Mouse (Mus musculus): ENCODE data around the gene Rabgap1l. TPM values are rescaled to one million over a fixed set of nuclear protein-coding genes. Genes with fewer than 3 reads are reported as not detected.

Rabgap1l gene
- polyA plus RNA-seq, 1 experiment from 2014 or later, result 23.2 TPM

GRCm38 (mm10) chr1:160717742-160718141 is 75.3 kb downstream of the Rabgap1l start:
- Histone ChIP-seq H3K4me2 (replicated peaks; ENCODE audit: low read depth) (no peak overlapping the region), H3K27ac (ENCODE audit: low read depth, low read length) (no peak overlapping the region), H3K36me3 (ENCODE audit: control insufficient read depth, insufficient read depth) (no peaks in the 10 kb centered on the region; the same call in 1 of the 2 replicates), H3K9ac (ENCODE audit: low read depth, low read length) (no peak overlapping the region), H3K27me3 (replicated peaks; ENCODE audit: control insufficient read depth, insufficient read depth, low read length) (no peaks in the 10 kb centered on the region), H3K9me3 (ENCODE audit: control insufficient read depth) (no peaks in the 10 kb centered on the region), H3K4me3 (ENCODE audit: low read depth, low read length) (no peak overlapping the region), H3K4me1 (replicated peaks; ENCODE audit: control insufficient read depth, insufficient read depth, low read length) (no peaks in the 10 kb centered on the region)
- peak; percentile 71 for TF ChIP-seq CTCF (IDR thresholded peaks at IDR 0.05; ENCODE audit: low read depth)
- no peak for ATAC-seq
- 13% methylated on average over 3 of the region's 3 CpGs for WGBS

DNA sequence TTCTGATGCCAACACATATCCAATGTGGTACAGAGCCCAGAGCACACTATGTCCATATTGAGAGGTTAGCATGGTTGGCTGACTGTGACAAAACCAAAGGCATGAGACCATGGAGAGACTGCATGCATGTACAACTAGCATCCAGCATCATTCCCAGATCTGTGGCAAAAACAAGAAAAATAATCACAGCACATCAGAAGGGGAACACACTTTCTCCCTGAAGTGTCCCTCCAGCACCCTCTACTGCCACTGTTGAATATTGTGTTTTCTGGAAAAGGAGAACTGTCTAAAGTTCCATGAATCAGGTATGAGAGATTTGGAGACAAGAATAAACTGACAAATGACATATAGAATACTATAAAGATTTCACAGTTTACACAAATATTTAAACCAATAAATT is 78.3 kb downstream of the Rabgap1l start:
- H3K9me3 ChIP-seq (ENCODE audit: control insufficient read depth), result no peaks in the 10 kb centered on the region
- no peak overlapping the region for H3K27ac ChIP-seq (ENCODE audit: low read depth, low read length)
- no peak for ATAC-seq
- H3K27me3 ChIP-seq (replicated peaks; ENCODE audit: control insufficient read depth, insufficient read depth, low read length), result no peaks in the 10 kb centered on the region
- H3K4me3 ChIP-seq (ENCODE audit: low read depth, low read length), result no peak overlapping the region
- H3K36me3 ChIP-seq (ENCODE audit: control insufficient read depth, insufficient read depth), result no peaks in the 10 kb centered on the region
- no peak overlapping the region for H3K4me2 ChIP-seq (replicated peaks; ENCODE audit: low read depth)
- no peaks in the 10 kb centered on the region for H3K4me1 ChIP-seq (replicated peaks; ENCODE audit: control insufficient read depth, insufficient read depth, low read length)
- TF ChIP-seq CTCF (IDR thresholded peaks at IDR 0.05; ENCODE audit: low read depth), result peak; percentile 74
- no peak overlapping the region for H3K9ac ChIP-seq (ENCODE audit: low read depth, low read length)

- no peaks in the 10 kb centered on the region for H3K27me3 ChIP-seq (replicated peaks; ENCODE audit: control insufficient read depth, insufficient read depth, low read length)
- H3K4me2 ChIP-seq (replicated peaks; ENCODE audit: low read depth), result no peak overlapping the region
- ATAC-seq, result no peak
- H3K9me3 ChIP-seq (ENCODE audit: control insufficient read depth), result no peaks in the 10 kb centered on the region
- no peaks in the 10 kb centered on the region for H3K4me1 ChIP-seq (replicated peaks; ENCODE audit: control insufficient read depth, insufficient read depth, low read length)
- no peaks in the 10 kb centered on the region for H3K36me3 ChIP-seq (ENCODE audit: control insufficient read depth, insufficient read depth)
- H3K4me3 ChIP-seq (ENCODE audit: low read depth, low read length), result no peak overlapping the region
- no peak for TF ChIP-seq CTCF (IDR thresholded peaks at IDR 0.05; ENCODE audit: low read depth)
- 55% methylated on average over 4 of the region's 4 CpGs for WGBS
- H3K27ac ChIP-seq (ENCODE audit: low read depth, low read length), result no peak overlapping the region
- H3K9ac ChIP-seq (ENCODE audit: low read depth, low read length), result no peak overlapping the region
Measured at GRCm38 (mm10) chr1:160713887-160714286, 79.1 kb downstream of the Rabgap1l start.

DNA sequence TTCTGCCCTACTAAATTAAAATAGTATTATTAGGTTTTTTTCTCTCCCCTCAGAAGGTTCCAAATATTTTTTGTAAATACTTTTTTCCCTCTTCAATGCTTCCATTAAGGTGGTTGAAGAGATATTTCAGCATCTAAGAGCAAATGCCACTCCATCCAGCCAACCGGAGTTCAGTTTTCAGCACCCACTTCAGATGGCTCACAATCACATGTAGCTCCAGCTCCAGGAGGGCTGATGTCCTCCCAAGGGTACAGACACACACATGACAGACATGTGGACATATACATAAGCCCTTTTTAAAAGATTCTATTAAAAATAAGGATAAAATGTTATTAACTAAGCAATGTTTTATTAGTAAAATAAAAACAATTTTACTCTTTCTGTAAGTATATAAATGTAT is 79.6 kb downstream of the Rabgap1l start:
- H3K4me2 ChIP-seq (replicated peaks; ENCODE audit: low read depth), result no peak overlapping the region
- no peaks in the 10 kb centered on the region for H3K27me3 ChIP-seq (replicated peaks; ENCODE audit: control insufficient read depth, insufficient read depth, low read length)
- no peak overlapping the region for H3K27ac ChIP-seq (ENCODE audit: low read depth, low read length)
- H3K9ac ChIP-seq (ENCODE audit: low read depth, low read length), result no peak overlapping the region
- no peaks in the 10 kb centered on the region for H3K36me3 ChIP-seq (ENCODE audit: control insufficient read depth, insufficient read depth)
- ATAC-seq, result no peak
- H3K4me3 ChIP-seq (ENCODE audit: low read depth, low read length), result no peak overlapping the region
- WGBS, result 94% methylated on average over 1 of the region's 1 CpGs
- H3K4me1 ChIP-seq (replicated peaks; ENCODE audit: control insufficient read depth, insufficient read depth, low read length), result no peaks in the 10 kb centered on the region
- no peaks in the 10 kb centered on the region for H3K9me3 ChIP-seq (ENCODE audit: control insufficient read depth)
- no peak for TF ChIP-seq CTCF (IDR thresholded peaks at IDR 0.05; ENCODE audit: low read depth)

GRCm38 (mm10) chr1:160710539-160710938 is 82.5 kb downstream of the Rabgap1l start:
- no peak for TF ChIP-seq CTCF (IDR thresholded peaks at IDR 0.05; ENCODE audit: low read depth)
- ATAC-seq, result no peak

GRCm38 (mm10) chr1:160704596-160704995 is 88.4 kb downstream of the Rabgap1l start:
- Histone ChIP-seq H3K4me3 (ENCODE audit: low read depth, low read length) (no peak overlapping the region), H3K9ac (ENCODE audit: low read depth, low read length) (no peak overlapping the region), H3K9me3 (ENCODE audit: control insufficient read depth) (no peaks in the 10 kb centered on the region), H3K4me1 (replicated peaks; ENCODE audit: control insufficient read depth, insufficient read depth, low read length) (no peaks in the 10 kb centered on the region), H3K27ac (ENCODE audit: low read depth, low read length) (no peak overlapping the region), H3K4me2 (replicated peaks; ENCODE audit: low read depth) (no peak overlapping the region), H3K27me3 (replicated peaks; ENCODE audit: control insufficient read depth, insufficient read depth, low read length) (no peaks in the 10 kb centered on the region), H3K36me3 (ENCODE audit: control insufficient read depth, insufficient read depth) (peaks cover 6% of the 10 kb centered on the region)
- 84% methylated on average over 2 of the region's 2 CpGs for WGBS
- TF ChIP-seq CTCF (IDR thresholded peaks at IDR 0.05; ENCODE audit: low read depth), result no peak
- ATAC-seq, result no peak

More at GRCm38 (mm10) chr1:160710539-160710938, 82.5 kb downstream of the Rabgap1l start:
- H3K36me3 ChIP-seq (ENCODE audit: control insufficient read depth, insufficient read depth), result no peaks in the 10 kb centered on the region
- H3K9me3 ChIP-seq (ENCODE audit: control insufficient read depth), result no peaks in the 10 kb centered on the region
- H3K27me3 ChIP-seq (replicated peaks; ENCODE audit: control insufficient read depth, insufficient read depth, low read length), result no peaks in the 10 kb centered on the region
- H3K4me3 ChIP-seq (ENCODE audit: low read depth, low read length), result no peak overlapping the region
- H3K27ac ChIP-seq (ENCODE audit: low read depth, low read length), result no peak overlapping the region
- no peak overlapping the region for H3K4me2 ChIP-seq (replicated peaks; ENCODE audit: low read depth)
- no peaks in the 10 kb centered on the region for H3K4me1 ChIP-seq (replicated peaks; ENCODE audit: control insufficient read depth, insufficient read depth, low read length)
- no peak overlapping the region for H3K9ac ChIP-seq (ENCODE audit: low read depth, low read length)

- WGBS, result 96% methylated on average over 6 of the region's 6 CpGs
- no peak overlapping the region for H3K4me3 ChIP-seq (ENCODE audit: low read depth, low read length)
Measured at GRCm38 (mm10) chr1:160703813-160704212, 89.2 kb downstream of the Rabgap1l start.

More at GRCm38 (mm10) chr1:160703813-160704212, 89.2 kb downstream of the Rabgap1l start:
- peaks cover 6% of the 10 kb centered on the region for H3K36me3 ChIP-seq (ENCODE audit: control insufficient read depth, insufficient read depth)
- no peaks in the 10 kb centered on the region for H3K9me3 ChIP-seq (ENCODE audit: control insufficient read depth)
- ATAC-seq, result no peak
- TF ChIP-seq CTCF (IDR thresholded peaks at IDR 0.05; ENCODE audit: low read depth), result no peak
- no peaks in the 10 kb centered on the region for H3K4me1 ChIP-seq (replicated peaks; ENCODE audit: control insufficient read depth, insufficient read depth, low read length)
- H3K27me3 ChIP-seq (replicated peaks; ENCODE audit: control insufficient read depth, insufficient read depth, low read length), result no peaks in the 10 kb centered on the region
- H3K4me2 ChIP-seq (replicated peaks; ENCODE audit: low read depth), result no peak overlapping the region
- H3K27ac ChIP-seq (ENCODE audit: low read depth, low read length), result no peak overlapping the region
- no peak overlapping the region for H3K9ac ChIP-seq (ENCODE audit: low read depth, low read length)
